Mouse (Mus musculus) embryonic facial prominence, embryonic 11.5 days (tissue): ENCODE measurements around the gene Vgll1. TPM values are rescaled to one million over a fixed set of nuclear protein-coding genes. Genes with fewer than 3 reads are reported as not detected.

Experiments
- ATAC-seq: fragments of 200-750 bp; cut with Nextera tagmentation; replicated peaks from 2 replicates; pipeline ENCODE4 v1.8.0; 2017; ENCODE audit warnings: low read depth; ENCODE audit not compliant: insufficient number of reproducible peaks, low FRiP score, low TSS enrichment
- DNase-seq: peaks from one replicate; pipeline ENCODE4 v3.0.0-alpha.2; 2015; ENCODE audit warnings: low spot score
- H3K27ac ChIP-seq: fragments of 300-500 bp; sonication (generic); replicated peaks from 2 replicates; pipeline ENCODE4 v1.5.1; 2014; ENCODE audit warnings: mild to moderate bottlenecking, low read depth, low read length, control low read depth
- H3K27me3 ChIP-seq: fragments of 300-500 bp; sonication (generic); 2 replicates; pipeline ENCODE4 v1.6.1; 2014; ENCODE audit warnings: mild to moderate bottlenecking, low read length, moderate library complexity, mixed read lengths; ENCODE audit not compliant: control insufficient read depth, insufficient read depth
- H3K36me3 ChIP-seq: fragments of 300-500 bp; sonication (generic); replicated peaks from 2 replicates; pipeline ENCODE4 v1.6.1; 2014; ENCODE audit warnings: low read depth, mild to moderate bottlenecking, low read length, moderate library complexity, mixed read lengths; ENCODE audit not compliant: control insufficient read depth, insufficient read depth
- H3K4me1 ChIP-seq: fragments of 300-500 bp; sonication (generic); 2 replicates; pipeline ENCODE4 v1.6.1; 2014; ENCODE audit warnings: low read length, mixed read lengths; ENCODE audit not compliant: control insufficient read depth, insufficient read depth
- H3K4me2 ChIP-seq: fragments of 300-500 bp; sonication (generic); 2 replicates; pipeline ENCODE4 v1.6.1; 2014; ENCODE audit warnings: low read depth, mild to moderate bottlenecking, control low read depth, low read length, moderate library complexity
- H3K4me3 ChIP-seq: fragments of 300-500 bp; sonication (generic); 2 replicates; pipeline ENCODE4 v1.5.1; 2014; ENCODE audit warnings: low read depth, low read length, control low read depth
- H3K9ac ChIP-seq: fragments of 300-500 bp; sonication (generic); replicated peaks from 2 replicates; pipeline ENCODE4 v1.6.1; 2014; ENCODE audit warnings: mild to moderate bottlenecking, control low read depth, low read length
- H3K9me3 ChIP-seq: fragments of 300-500 bp; sonication (generic); replicated peaks from 2 replicates; pipeline ENCODE4 v1.6.1; 2016; ENCODE audit warnings: mild to moderate bottlenecking, low read length, inconsistent platforms, mixed read lengths; ENCODE audit not compliant: control insufficient read depth
- WGBS: fragments of 180-500 bp; shearing (Covaris S2); extraction: QIAGEN DNeasy Blood & Tissue Kit; methylation state at CpG from one replicate; pipeline ENCODE4 v1.1.7; 2014; 5-methylcytosine and 5-hydroxymethylcytosine counted together
- polyA plus RNA-seq: library from polyadenylated mRNA; unstranded; fragments of >200 nt; fragmentation: Nextera tagmentation; extraction: Ambion mirVana; gene quantifications from 2 replicates; pipeline ENCODE4 v1.2.1, GENCODE M21; 2014

Vgll1 gene
- polyA plus RNA-seq, 1 experiment from 2014 or later = 0.34 TPM

DNA sequence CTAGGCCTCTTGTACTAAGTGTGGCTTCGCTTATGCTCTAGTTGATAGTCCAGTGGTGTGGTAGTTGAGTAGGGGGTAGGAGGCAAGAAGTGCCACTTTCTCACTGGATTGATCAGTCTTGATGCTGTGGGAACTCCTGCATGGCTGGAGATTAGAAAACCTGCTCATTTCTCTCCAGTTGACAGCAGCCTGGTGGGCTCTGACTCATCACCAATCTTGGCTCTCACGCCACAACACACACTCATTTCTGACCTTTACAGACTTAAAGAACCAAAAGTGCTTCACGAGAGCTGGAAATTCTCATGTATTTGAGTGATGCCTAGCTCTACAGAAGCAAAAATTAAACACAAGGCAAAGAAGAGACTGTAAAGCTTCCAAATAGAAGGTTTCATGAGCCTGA is 19.1 kb downstream of the Vgll1 start:
- ATAC-seq (no peak), DNase-seq (no peak)
- H3K9me3 ChIP-seq = no peaks in the 10 kb centered on the region
- no peak overlapping the region for H3K27ac ChIP-seq
- H3K4me3 ChIP-seq = no peak overlapping the region
- no peak overlapping the region for H3K4me2 ChIP-seq
- 95% methylated on average over 3 of the region's 3 CpGs for WGBS
- H3K9ac ChIP-seq = no peak overlapping the region
- H3K4me1 ChIP-seq = no peaks in the 10 kb centered on the region
- no peaks in the 10 kb centered on the region for H3K36me3 ChIP-seq
- H3K27me3 ChIP-seq = no peaks in the 10 kb centered on the region

DNA sequence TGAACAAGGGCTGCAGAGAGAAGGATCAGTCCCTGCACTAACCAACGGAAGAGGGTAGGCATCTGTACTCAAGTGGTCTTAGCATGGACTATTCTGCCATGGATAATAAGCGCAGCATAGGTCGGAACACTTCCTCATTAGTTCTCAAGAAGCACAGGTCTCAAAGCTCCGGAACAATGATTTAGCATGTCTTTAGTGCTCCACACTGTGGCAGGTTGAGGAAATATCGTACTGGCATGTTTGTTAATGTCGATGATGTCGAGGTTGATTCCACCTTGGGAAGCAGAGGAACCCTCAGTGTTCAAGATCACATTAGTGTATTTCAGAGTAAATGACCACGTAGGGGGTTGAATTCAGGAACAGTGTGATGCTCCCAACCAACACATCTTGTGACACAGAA is 30.2 kb downstream of the Vgll1 start:
- no peak overlapping the region for H3K4me3 ChIP-seq
- no peaks in the 10 kb centered on the region for H3K36me3 ChIP-seq
- no peaks in the 10 kb centered on the region for H3K27me3 ChIP-seq
- DNase-seq (no peak), ATAC-seq (no peak)
- no peaks in the 10 kb centered on the region for H3K4me1 ChIP-seq
- H3K9me3 ChIP-seq = no peaks in the 10 kb centered on the region
- no peak overlapping the region for H3K27ac ChIP-seq
- 77% methylated on average over 8 of the region's 8 CpGs for WGBS
- no peak overlapping the region for H3K4me2 ChIP-seq
- no peak overlapping the region for H3K9ac ChIP-seq

DNA sequence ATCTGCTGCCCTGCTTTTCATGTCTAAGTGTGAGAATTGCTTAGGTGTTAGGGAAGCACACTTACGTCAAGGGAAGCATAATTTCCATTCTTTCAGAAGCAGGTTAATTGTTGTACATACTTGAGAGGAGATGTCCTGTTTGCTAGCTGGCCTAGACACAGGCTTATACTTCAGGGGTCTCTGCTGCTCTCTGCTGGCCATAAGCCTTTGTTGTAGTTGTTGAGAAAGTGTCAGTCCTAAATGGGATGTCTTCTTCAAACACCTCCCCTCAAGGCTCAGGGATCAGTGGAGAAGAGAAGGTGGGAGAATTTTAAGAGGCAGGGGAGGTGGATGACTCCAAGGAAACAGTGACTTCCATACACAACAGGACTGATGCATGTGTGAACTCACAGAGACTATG is 32.9 kb downstream of the Vgll1 start:
- Histone ChIP-seq H3K27ac (no peak overlapping the region), H3K27me3 (no peaks in the 10 kb centered on the region), H3K9me3 (no peaks in the 10 kb centered on the region), H3K4me1 (no peaks in the 10 kb centered on the region), H3K9ac (no peak overlapping the region), H3K4me2 (no peak overlapping the region), H3K4me3 (no peak overlapping the region), H3K36me3 (no peaks in the 10 kb centered on the region)
- DNase-seq (no peak), ATAC-seq (no peak)
- 90% methylated on average over 1 of the region's 1 CpGs for WGBS

DNA sequence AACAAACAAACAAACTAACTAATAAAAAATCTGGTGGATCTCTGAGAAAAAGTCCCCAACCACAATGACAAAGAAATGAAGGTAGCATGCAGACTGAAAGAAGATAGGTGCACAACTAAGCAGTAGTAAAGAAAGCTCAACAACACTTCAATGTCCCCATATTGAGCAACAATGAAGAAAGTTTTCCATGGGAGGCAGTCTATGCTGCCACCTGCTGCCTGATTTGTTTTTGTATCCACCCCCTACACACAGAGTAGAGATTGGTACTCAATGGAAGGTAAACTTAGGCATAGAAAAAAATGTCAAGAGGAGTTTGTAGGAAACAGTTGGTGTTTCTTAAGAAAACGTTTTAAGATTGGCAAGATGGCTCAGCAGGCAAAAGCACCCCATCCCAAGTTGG is 42.7 kb downstream of the Vgll1 start:
- H3K4me3 ChIP-seq = no peak overlapping the region
- H3K9me3 ChIP-seq = no peaks in the 10 kb centered on the region
- no peak overlapping the region for H3K27ac ChIP-seq
- H3K4me1 ChIP-seq = no peaks in the 10 kb centered on the region
- H3K4me2 ChIP-seq = no peak overlapping the region
- no peaks in the 10 kb centered on the region for H3K36me3 ChIP-seq
- H3K27me3 ChIP-seq = no peaks in the 10 kb centered on the region
- WGBS = 20% methylated on average over 1 of the region's 1 CpGs
- no peak for DNase-seq
- H3K9ac ChIP-seq = no peak overlapping the region
- ATAC-seq = no peak

DNA sequence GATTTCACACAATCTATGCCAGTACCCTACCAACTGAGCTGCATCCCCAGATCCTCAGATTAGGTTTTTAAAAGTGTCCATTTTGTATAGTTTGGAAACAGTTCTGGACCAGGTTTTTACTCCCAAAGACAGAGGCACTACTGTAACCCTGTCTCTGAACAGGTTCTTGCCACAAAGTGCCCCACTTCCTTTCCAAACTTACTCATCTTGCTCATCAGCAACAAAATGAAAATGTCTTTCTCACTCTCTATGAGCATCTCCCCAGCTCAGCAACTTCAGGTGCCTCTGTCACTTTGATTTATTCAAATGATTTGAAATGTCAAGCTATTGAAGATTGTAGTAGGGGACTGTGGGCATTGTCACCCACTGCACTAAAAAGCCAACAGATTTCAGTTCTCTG is 49.7 kb downstream of the Vgll1 start:
- Histone ChIP-seq H3K27me3 (no peaks in the 10 kb centered on the region), H3K9me3 (no peaks in the 10 kb centered on the region), H3K36me3 (no peaks in the 10 kb centered on the region), H3K4me2 (no peak overlapping the region), H3K4me3 (no peak overlapping the region), H3K4me1 (no peaks in the 10 kb centered on the region), H3K9ac (no peak overlapping the region), H3K27ac (no peak overlapping the region)
- ATAC-seq (no peak), DNase-seq (no peak)

GRCm38 (mm10) chrX:57153520-57153919 is 65.6 kb downstream of the Vgll1 start:
- Histone ChIP-seq H3K36me3 (no peaks in the 10 kb centered on the region), H3K9me3 (no peaks in the 10 kb centered on the region), H3K4me2 (no peak overlapping the region), H3K27ac (no peak overlapping the region), H3K4me3 (no peak overlapping the region), H3K4me1 (no peaks in the 10 kb centered on the region), H3K27me3 (no peaks in the 10 kb centered on the region), H3K9ac (no peak overlapping the region)
- WGBS = 91% methylated on average over 1 of the region's 1 CpGs
- ATAC-seq (no peak), DNase-seq (no peak)

Other genes with a start within 250 kb of the Vgll1 start
- not detected in 2 replicates for gene Adgrg4, start 217.9 kb upstream of the Vgll1 start, polyA plus RNA-seq
- not detected in 2 replicates for gene Brs3, start 45.0 kb upstream of the Vgll1 start, polyA plus RNA-seq
- 80.7 and 91.1 TPM in 2 replicates for gene Htatsf1, start 34.5 kb upstream of the Vgll1 start, polyA plus RNA-seq
- gene Cd40lg, start 124.0 kb downstream of the Vgll1 start, polyA plus RNA-seq = not detected in 2 replicates